Mouse (Mus musculus): ENCODE measurements at regions not wholly inside any gene's neighbourhood (a gene's known extent, or its start where the extent isn't known, plus 50 kb on each side); places are given as distances from the start of the nearest gene placed in this dataset.

DNA sequence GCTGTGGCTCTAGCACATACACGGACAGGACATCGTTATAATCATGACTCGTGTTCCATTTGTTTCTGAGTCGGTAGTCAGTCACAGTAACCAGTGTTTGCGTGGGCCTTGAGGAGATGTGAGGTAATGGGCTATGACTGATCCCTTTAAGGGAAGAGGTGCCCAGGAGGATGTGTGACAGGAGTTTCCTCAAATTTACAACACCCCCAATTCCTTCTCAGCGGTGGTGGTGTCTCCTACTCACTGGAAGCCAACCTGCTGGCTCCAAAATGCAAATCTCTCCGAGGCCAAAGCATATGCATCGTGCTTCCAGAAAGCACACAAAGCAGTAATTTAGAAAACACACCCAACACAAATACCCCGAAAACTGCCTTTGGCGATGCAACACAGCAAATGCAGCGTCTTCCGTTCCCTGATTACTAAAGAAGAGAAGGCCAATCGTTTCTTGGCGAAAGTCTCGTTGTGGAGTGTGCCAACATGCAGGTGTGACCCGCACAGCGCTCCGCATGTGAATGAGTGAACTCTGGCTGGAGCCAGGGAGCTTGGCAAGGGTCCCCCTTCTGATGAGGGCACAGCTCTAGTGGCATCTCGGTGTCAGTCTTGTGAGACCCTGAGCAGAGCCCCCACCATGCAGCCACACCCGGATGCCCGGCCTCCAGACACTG, 151.5 kb upstream of the Kazn start:
- no peak for DNase-seq (ENCODE audit: low spot score in 2 of 2)

DNA sequence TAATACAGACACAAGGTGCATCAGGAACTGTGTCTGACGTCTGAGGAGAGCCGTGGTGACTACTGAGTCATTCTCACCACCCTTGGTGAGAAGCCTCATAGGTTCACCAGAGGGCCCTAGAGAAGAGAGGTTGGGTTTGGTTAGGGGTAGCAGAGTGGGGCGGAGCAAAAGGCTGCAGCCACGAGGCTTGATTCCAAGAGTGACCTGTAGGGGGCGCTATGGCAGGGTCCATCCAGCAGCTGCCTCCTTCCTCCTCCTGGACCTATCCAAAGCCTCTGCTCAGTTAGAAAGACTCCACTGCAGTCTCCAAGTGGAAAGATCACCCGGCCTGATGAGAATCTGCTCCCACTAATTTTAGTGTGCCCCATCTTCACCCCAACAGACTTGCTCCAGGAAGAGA, 149.3 kb upstream of the Kazn start:
- DNase-seq (ENCODE audit: low spot score in 2 of 2) = no peak

DNA sequence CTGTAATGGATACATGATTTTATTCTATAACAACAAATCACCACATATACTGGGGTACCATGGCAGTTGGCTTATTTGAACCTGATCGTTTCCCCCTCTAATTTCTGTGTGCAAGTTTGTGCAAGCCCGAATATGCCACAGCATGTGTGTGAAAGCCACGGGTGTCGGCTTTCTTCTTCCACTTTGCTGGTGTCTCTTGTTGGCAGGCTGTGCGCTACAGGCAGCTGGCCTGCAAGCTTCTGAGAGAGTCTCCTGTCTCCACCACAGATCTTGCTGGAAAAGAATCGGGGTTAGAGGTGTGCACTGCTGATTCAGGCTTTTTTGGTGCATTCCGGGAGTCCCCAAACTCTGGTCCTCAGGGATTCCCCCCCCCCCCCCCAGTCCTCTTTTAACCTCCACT, 142.0 kb upstream of the Kazn start:
- DNase-seq (ENCODE audit: low spot score in 2 of 2) = no peak

DNA sequence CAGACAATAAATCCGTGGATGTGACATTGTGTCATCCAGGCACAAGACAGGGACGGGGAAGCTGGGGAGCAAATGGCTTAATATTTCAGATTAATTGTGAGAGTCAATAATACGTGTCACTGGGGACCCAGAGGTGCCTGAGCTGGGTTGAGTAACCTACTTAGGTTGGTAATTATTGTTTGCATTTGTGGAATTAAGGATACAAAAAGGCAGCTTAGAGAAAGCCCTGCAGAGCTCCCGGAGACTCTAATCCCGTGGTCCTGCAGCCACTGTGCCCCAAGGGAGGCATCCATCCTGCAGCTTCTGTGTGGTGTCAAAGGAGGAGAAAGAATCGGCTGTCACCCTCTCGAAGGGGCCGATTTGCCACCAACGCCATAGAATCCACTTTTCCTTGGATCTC, 139.3 kb upstream of the Kazn start:
- DNase-seq (ENCODE audit: low spot score in 2 of 2) = no peak

DNA sequence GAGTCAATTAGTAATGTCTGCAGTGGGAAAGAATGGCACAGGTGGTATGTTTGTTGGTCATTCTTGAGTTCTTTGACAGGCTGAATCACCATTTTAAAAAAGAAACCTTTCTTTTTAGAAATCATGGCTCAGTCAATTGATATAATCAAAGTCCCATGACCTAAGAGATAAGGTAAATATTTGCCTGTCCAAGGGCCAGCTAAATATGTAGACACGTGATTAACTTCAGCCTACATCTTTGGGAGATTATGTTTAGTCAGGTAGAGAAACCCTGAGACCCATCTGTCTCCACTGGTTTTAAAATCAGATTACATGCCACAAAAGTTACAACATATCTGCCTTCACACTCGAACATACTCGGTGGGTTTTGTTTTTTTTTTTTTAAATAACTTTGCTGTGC, 128.6 kb upstream of the Kazn start:
- DNase-seq (ENCODE audit: low spot score in 2 of 2) = no peak

DNA sequence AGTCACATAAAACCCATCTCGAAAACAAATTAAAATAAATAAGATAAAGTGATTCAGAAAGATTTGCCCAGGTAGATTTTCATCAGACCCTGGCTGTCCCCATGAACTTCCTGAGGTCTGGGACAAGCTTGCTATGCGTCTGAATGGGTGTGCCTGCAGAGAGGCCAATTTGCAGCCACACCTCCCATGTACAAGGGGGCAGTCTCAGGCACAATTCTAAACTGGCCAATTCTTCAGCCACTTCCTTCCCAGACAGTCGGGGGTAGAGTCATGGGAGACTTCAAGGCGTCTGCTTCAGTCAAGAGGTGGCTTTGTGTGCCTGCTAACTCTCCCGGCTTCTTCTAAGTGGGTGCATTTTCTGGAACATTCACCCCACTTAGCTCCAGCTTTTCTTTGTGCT, 122.9 kb upstream of the Kazn start:
- DNase-seq (ENCODE audit: low spot score in 2 of 2) = no peak

DNA sequence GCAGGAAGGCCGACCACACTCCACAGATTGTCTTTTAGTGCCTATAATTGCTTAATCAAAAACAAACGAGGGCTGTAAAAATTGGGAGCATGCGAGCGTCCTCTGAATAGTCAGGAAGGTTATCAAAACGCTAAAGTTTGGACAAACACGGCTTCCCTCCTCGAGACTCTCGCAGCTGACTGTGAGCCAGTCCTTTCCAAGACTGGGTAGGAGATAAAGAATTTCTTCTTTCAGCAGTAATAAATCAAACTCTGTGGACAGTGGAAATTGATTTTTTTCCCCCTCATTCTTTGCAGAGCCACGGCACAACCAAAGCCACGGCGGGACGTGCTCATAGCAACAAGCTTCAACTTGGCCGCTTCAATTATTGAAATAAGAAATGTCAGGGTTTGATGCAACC, 119.7 kb upstream of the Kazn start:
- no peak for DNase-seq (ENCODE audit: low spot score in 2 of 2)

DNA sequence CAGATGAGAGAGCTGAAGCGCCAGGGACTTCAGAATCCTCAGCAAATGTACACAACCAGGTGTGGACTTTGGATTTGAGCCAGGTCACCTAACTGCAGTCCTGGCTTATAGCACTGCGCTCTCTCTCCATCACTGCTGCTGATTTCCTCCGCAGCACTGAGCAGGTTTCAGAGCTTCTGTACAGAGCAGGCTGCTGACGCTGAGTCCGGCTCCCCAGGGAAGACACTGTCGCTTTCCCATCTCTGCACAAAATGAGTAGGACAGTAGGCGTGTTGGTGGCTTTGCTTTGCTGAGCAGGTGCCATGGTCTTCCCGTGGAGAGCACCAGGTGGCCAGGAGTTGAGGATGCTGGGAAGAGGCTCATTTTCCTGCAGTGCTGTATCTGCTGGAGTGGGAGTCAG, 116.2 kb upstream of the Kazn start:
- DNase-seq (ENCODE audit: low spot score in 2 of 2) = peak in 1 of 2 experiments; percentile 21

DNA sequence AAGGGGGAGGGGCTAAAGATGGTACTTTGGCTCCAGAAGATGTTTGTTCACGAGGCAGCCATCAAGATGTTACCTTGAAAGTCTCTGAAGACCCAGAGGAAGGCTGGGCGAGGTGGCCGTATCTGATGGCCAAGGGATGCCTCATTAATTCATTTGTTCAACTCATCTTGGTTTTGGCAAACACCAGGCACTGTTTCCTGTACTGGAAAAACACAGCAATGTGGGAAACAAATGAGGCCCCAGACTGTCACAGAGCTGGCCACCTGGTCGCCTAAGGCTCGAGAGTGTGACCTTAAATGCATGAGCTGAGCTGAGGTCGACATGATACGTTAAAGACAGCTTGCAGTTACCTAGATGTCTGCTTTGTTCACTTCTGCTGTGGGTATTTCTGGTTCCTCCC, 114.3 kb upstream of the Kazn start:
- no peak for DNase-seq (ENCODE audit: low spot score in 2 of 2)

DNA sequence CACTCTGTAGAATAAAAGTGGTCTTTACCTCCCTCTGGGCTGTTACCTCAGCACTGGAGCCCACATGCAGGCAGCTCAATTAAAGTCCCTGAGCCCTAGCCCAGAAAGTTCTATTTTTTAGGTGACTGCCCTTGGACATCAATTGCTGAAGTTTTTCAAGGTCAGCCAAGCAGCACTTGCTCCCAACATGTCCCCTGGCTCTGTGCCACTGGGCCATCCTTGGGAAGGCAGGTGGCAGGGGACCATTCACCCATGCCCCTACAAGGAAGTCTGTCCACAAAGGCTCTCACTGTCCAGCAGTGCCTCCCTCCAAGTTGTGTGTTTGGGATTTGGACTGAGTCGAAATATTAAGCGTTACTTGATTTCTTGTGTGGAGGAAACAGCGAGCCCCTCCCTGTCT, 112.6 kb upstream of the Kazn start:
- DNase-seq (ENCODE audit: low spot score in 2 of 2) = no peak

DNA sequence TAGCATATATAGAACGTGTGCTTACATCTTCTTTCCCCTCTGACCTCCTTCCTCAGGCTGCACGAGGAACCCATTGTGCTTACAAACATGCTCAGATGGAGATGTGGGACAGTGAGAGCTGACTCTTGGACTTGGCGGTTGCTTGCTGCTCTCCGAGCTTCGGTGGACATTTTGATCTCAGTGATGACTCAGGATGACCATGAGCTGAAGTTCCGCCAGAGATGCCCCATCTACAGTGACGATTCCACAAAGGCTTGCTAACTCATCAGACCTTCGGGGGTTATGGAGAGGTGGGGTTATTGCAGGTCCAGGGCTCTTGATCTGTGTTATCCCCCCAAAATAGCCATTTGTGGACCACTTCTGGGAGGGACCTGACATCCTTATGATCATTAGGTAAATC, 111.8 kb upstream of the Kazn start:
- no peak for DNase-seq (ENCODE audit: low spot score in 2 of 2)

DNA sequence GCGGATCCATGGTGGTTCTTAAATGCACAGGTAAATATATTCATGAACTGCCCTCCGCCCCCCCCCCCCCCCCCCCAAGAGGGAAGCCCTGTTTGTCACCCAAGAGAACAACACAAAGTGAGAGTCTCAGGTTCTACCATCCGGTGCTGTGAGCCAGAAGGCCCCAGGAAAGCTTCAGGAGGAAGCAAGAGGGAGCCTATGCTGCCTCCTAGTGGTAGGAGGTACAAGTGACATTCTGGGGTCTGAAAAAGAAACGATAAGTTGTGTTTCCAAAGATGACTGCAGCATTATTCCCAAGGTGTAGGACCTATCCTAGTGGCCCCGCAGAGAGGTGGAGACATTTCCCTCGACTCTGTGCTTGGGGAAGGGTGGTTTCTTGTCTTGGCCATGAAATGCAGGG, 109.7 kb upstream of the Kazn start:
- DNase-seq (ENCODE audit: low spot score in 2 of 2) = peak in 1 of 2 experiments; percentile 34

DNA sequence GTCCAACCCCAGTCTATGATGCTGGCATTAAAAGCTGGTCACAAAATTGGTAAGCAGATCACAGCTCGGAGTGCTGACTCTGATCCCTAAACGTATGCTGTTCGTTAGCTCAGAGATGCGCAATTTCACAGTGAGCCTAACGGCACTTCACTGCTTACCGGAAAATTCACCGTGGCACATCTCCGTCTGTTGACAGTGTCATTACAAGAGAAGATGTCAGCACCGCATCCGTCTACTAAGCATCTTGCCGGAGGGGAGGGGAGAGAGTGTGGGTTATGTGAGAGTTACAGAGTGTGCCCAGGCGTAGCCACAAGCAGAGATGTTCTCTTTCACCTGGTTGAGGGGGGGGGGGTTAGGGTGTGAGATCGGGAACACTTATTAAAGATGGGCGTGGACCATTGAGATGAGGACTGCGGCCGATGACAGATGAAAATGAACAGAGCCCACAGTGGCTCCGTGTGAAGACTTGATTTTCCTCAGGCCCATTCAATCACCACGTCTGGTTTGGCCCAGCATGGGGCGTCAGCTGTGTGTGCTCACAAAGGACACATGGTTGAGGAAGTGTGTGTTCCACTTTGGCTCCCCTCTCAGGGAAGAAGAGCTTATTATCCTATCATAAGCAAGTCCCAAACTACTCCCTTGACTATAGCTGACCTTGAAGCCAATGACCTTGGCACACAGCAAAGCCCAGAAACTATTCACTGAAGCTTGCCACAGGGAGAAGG, 103.4 kb upstream of the Kazn start:
- no peak for DNase-seq (ENCODE audit: low spot score in 2 of 2)

DNA sequence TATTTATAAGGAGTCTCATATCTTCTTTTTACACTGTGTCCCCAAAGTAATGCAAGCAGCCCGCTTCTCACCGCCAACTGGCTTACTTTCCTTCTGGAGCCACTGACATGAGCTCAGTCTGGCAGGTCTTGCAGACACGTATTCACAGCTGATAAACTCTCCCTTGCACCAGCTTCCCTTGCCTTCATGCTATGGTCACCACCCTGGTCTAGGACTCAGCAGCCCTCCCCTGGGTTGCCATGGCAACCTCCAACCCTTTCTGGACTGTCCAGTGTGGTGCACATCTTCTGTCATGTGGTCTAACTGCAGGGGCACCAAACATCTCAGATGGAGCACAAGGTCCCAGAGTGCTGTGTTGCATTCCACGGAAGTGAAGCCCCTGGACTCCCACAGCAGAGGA, 102.1 kb upstream of the Kazn start:
- DNase-seq (ENCODE audit: low spot score in 2 of 2) = no peak

DNA sequence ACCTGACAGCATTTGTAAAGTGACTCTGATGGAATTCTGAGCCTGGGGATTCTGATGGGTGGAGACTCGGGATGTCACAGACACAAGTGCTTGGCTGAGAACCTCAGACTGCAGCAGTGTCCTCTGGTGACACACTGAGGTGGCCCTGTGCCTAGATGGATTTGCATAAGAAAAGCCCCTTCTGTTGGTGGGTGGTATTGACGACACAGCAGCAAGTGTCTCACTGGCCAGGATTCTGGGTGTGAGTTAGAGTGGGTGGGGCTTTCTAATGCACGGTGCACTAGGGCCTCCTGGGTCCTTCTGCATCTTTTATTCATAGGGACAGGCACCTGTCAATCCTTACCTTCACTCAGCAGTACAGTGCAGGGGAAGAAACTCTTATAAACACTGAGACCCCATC, 100.9 kb upstream of the Kazn start:
- DNase-seq (ENCODE audit: low spot score in 2 of 2) = no peak

DNA sequence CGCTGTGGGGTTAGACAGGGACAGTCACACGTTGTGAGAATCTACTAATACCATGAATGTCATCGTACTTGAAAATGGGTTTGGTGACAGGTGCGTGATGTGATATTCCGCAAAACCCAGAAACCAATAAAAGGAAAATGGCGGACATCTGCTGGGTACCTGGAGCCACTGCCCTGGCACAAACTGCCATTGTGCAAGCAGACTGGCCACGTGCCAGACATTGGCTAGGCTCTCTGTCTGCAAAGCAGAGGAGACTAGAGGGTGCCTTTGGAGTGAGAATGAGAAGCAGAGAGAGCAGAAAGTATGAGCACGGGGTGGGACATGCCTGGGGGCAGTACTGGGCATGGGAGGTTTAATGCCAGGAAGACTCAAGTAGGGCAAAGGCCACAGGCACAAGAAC, 98.5 kb upstream of the Kazn start:
- peak in 1 of 2 experiments; percentile 45 for DNase-seq (ENCODE audit: low spot score in 2 of 2)

DNA sequence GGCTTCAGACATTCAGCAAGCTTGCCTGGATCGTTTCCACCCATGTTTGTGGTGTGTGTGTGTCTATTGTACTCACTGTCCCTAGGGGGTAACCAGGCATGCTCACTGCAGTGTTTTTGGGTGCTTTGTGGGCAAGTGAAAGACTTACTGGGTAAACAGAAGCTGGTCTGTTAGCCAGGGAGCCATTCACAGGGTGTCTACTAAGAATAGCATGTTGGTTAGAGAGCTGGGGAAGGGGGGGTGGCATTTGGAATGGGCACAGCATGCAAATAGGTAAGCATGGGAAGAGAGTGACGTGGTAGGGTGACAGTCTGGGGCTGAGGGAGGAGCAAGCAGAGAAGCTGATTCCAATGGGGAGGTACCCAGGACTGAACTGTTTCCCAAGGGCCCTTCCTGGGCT, 97.7 kb upstream of the Kazn start:
- peak in 1 of 2 experiments; percentile 34 for DNase-seq (ENCODE audit: low spot score in 2 of 2)

DNA sequence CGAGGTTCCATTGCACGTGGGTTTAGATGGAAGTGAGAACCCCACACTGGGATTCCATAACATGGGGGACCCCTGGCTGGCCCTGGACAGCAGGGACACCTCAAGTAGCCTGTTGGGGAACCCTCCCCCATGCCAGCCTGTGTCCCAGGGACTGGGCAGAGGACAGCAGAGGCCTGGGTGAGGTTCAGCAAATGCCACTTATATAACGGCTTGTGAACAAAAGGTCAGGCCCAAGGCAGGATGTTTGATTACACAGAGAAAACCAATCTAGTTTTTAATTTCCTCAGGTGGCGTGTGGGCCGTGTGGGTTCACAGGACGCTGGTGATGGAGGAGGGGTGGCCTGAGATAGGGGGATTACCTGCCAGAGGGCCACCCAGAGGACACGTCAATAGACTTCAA, 94.9 kb upstream of the Kazn start:
- DNase-seq (ENCODE audit: low spot score in 2 of 2) = no peak

DNA sequence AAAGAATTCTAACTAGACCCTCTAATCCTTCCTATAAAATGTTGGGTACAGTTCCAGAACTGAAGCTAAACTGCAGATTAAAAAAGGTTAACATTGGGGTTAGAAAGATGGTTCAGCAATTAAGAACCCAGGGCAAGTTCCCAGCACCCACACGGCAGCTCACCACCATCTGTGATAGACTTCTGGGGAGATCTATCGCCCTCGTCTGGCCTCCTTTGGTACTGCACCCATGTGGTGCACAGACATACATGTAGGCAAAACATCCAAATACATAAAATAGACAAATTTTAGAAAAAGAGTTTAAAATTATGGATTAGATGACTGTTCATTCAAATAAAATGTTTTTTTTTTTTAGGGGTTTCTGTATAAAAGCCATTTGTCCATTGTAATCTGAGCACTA, 91.4 kb upstream of the Kazn start:
- DNase-seq (ENCODE audit: low spot score in 2 of 2) = no peak

DNA sequence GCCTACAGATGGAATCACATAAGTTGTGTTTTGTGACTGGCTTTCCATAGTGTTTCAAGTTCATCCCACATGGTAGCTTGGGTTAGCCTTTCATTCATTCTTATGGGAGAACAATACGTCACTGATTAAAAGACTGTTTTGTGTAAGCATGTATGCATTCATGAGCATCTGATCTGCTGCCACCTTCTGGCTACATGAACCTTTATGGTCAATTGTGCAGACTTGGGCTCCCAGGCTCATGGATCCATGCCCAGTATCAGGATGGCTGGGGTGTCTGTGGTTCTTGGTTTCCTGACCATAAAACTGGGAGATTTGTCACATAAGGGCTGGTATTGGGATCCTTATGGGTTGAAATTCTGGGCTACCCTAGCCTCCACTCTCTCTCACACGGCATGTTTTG, 90.4 kb upstream of the Kazn start:
- no peak for DNase-seq (ENCODE audit: low spot score in 2 of 2)

DNA sequence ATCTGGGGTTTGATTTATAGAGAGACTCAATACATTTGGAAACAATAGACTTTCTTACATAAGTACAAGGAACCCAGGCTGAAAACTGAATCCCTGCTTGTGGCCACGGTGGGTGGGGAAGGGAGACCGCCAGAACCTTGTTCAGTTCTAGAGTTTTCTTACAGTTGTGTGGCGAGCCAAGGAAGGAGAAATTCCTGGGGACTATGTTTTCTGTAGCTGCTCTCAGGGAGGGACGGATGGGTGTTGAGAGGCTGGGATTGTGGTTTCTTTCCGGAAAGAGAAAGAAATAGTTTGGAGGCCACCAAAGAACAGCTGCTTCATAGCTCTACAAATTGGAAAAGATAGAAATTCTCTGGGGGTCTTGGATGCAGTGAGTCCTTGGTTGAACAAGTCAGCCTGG, 87.3 kb upstream of the Kazn start:
- DNase-seq (ENCODE audit: low spot score in 2 of 2) = no peak

DNA sequence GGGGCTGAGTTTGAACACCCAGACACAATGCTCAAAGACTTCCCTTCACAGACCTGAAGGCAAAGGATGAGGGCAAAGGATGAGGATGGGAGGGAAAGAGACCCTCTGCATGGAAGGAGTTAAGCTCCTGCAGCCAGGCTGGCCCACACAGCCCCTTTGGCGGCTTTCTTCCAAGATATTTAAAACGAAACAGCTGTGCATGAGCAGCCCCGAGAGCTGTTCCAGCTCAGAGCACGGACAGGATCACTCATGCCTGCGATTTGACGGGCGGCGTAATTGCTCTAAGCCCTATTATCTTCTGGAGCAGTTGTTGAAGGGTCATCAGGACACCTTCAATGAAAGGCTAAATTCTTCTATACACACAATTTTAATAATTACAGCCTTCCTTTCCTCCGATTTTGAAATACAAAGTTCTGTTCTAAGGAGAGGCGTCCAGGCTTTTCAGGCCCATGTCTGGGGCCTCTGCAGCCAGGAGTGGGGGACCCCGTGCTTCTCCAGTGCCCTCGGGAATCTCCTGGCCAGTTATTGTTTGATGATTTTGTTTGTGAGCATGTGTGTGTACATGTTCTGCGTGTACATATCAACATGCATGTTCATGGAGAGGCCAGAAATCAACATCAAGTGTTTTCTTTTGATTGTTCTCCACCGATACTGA, 82.1 kb upstream of the Kazn start:
- no peak for DNase-seq (ENCODE audit: low spot score in 2 of 2)

DNA sequence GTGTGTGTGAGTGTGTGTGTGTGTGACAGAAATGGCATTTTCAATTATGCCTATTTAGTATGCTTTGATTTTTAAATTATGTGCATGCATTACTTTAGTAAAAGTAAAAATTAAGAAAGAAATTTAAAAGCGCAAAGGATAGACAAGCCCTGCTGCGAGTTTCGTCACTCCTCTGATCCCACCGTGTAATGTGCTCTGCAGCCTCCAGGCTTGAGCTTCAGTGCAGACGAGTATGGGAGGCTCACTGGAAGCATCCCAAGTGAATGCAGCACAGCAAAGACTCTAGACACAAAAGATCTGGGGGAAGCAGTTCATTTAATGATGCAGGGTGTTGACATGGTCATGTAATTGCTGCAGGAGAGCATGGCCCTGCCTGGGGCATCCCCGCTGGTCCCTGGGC, 71.1 kb upstream of the Kazn start:
- DNase-seq (ENCODE audit: low spot score in 2 of 2) = no peak
